Mouse (Mus musculus) ovary, postnatal 36 days (tissue): ENCODE results near the gene Map3k7.

Experiments used
- DNase-seq: peaks from one replicate; pipeline ENCODE4 v3.0.0; 2022; ENCODE audit warnings: low spot score, mixed read lengths

Gene Map3k7

DNA sequence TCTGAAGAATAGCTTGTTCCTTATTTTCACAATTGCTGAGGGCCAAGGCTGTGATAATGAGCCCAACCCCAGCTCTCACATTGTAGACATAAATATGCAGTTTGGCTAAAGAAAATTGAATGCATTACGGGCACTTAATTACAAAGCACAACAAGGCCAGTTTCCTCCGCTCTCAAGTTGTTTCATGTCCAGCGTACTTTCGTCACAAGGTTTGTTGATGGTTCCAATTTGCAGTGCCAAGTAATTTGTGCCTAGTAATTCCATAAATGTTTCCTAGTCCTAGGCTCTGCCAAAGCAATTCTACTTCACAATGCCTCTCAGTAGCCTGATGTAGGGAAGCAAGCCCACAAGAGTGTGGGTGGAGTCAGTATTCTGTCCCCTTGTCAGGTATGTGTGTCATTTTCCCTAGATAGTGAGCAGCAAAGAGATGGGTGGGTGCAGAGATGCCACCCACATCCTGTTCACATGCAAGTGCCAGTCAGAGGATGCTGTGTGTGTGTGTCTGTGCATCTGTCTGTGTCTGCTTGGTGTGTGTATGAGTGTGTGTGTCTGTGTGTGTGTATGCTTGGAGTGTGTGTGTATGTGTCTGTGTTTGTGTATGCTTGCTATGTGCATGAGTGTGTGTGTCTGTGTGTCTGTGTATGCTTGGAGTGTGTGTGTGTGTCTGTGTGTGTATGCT, 98.6 kb downstream of the Map3k7 start:
- DNase-seq: no peak

DNA sequence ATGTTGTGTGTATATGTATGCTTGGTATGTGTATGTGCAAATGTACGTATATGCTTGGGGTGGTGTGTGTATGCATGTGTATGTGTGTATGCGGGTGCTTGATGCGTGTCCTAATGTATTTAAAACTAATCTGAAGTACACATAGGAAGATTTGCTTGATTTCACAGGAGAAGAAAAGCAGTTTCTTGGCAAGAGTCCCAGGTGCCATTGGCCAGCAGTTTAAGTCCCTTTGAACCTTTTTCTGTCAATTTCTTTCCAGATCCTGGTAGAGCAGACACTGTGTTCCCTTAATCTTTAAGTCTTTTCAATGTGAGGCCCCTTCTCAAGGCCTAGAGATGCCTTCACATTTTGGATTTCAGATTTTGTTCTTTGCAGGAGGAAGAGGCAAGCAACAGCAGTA, 99.4 kb downstream of the Map3k7 start:
- no peak for DNase-seq
